Mouse (Mus musculus): Measurements from ENCODE around the gene Asb15. TPM values are rescaled to one million over a fixed set of nuclear protein-coding genes. Genes with fewer than 3 reads are reported as not detected.

Asb15 gene
- polyA plus RNA-seq (2012; ENCODE audit: low replicate concordance): not detected in 2 replicates

GRCm38 (mm10) chr6:24528064-24528243, at the start of gene Asb15:
Gene Asb15, plus strand, starts transcription at chr6:24528144.

GRCm38 (mm10) chr6:24514552-24515284, 13.2 kb upstream of the Asb15 start, which contains the start of gene Iqub:
Gene Iqub, minus strand, starts transcription at chr6:24515067.

GRCm38 (mm10) chr6:24527155-24528063, 535 bp upstream of the Asb15 start, which contains the start of gene Ndufa5:
Gene Ndufa5, minus strand, starts transcription at chr6:24528013.

GRCm38 (mm10) chr6:24597500-24597899, 69.6 kb downstream of the Asb15 start, which contains the start of gene Lmod2:
Gene Lmod2, plus strand, starts transcription at chr6:24597762.

Other genes starting within 250 kb of the Asb15 start
- gene Iqub, start 13.1 kb upstream of the Asb15 start, polyA plus RNA-seq (2012; ENCODE audit: low replicate concordance): not detected in 2 replicates
- 1.7 and 4.6 TPM in 2 replicates for gene Ndufa5, start 131 bp upstream of the Asb15 start, polyA plus RNA-seq (2012; ENCODE audit: low replicate concordance)
- gene Lmod2, start 69.6 kb downstream of the Asb15 start, polyA plus RNA-seq (2012; ENCODE audit: low replicate concordance): not detected in 2 replicates
- 29.2 and 105 TPM in 2 replicates for gene Wasl, start 136.9 kb downstream of the Asb15 start, polyA plus RNA-seq (2012; ENCODE audit: low replicate concordance)
- not detected in 2 replicates for gene Hyal6, start 205.1 kb downstream of the Asb15 start, polyA plus RNA-seq (2012; ENCODE audit: low replicate concordance)
- gene Hyal4, start 220.2 kb downstream of the Asb15 start, polyA plus RNA-seq (2012; ENCODE audit: low replicate concordance): not detected in 2 replicates

All from hematopoietic multipotent progenitor cell, adult 10-12 weeks (in vitro differentiated cells).